Mouse (Mus musculus): ENCODE measurements around the gene Mfsd11. TPM values are rescaled to one million over a fixed set of nuclear protein-coding genes. Genes with fewer than 3 reads are reported as not detected.

Mfsd11 gene
- polyA plus RNA-seq, 1 experiment, result 26.4 TPM

DNA sequence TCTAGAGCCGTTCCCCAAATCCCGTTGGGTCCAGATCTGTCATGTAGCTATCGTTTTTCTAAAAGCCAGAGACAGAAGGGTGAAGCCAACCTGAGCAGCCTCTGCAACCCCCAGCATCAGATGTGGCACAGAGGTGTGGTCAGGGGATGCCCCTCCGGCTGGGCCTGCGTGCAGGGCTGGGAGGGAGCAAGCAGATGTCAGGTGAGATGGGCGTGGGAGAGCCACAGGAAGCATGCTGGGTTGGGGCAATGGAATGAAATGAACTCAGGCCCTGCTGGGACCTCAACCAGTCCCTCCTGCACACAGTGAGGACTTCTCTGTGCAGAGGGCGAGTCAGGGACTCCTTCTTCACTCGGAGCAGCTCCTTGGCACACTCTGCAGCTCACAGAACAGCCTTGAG is 42.7 kb upstream of the Mfsd11 start:
- Histone ChIP-seq H3K27ac (ENCODE audit: control insufficient read depth, insufficient read depth, low read depth, low read length, poor library complexity) (no peak overlapping the region), H3K4me1 (ENCODE audit: control insufficient read depth, insufficient read depth, low read length) (no peaks in the 10 kb centered on the region), H3K4me3 (replicated peaks; ENCODE audit: control insufficient read depth, low read depth, low read length) (no peak overlapping the region)
- TF ChIP-seq POLR2A (IDR thresholded peaks at IDR 0.05; ENCODE audit: borderline replicate concordance, control insufficient read depth, low read depth, low read length), result no peak
- no peak for TF ChIP-seq CTCF (IDR thresholded peaks at IDR 0.05; ENCODE audit: control insufficient read depth, insufficient read depth, low read length)
- WGBS, result 70% methylated on average over 8 of the region's 8 CpGs

DNA sequence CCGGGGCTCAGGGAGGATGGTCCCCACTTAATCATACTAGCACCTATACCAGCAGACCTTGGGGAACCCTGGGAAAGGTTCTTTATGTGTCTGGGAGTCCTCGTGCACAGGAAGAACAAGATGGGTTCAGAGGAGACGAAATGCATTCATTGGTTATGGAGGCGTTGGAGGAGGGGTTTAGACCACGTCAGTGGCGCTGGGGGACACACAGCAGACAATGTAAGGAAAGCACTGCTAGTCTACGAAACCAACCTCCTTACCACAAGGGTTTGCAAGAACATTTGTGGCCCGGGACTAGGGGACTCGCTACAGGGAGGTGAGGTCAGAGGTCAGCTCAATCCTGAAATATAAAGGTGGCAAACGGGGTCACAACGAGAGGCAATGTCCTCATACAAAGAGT is 41.7 kb upstream of the Mfsd11 start:
- no peak for TF ChIP-seq CTCF (IDR thresholded peaks at IDR 0.05; ENCODE audit: control insufficient read depth, insufficient read depth, low read length)
- H3K27ac ChIP-seq (ENCODE audit: control insufficient read depth, insufficient read depth, low read depth, low read length, poor library complexity), result no peak overlapping the region
- WGBS, result 73% methylated on average over 11 of the region's 11 CpGs
- H3K4me3 ChIP-seq (replicated peaks; ENCODE audit: control insufficient read depth, low read depth, low read length), result no peak overlapping the region
- no peaks in the 10 kb centered on the region for H3K4me1 ChIP-seq (ENCODE audit: control insufficient read depth, insufficient read depth, low read length)

DNA sequence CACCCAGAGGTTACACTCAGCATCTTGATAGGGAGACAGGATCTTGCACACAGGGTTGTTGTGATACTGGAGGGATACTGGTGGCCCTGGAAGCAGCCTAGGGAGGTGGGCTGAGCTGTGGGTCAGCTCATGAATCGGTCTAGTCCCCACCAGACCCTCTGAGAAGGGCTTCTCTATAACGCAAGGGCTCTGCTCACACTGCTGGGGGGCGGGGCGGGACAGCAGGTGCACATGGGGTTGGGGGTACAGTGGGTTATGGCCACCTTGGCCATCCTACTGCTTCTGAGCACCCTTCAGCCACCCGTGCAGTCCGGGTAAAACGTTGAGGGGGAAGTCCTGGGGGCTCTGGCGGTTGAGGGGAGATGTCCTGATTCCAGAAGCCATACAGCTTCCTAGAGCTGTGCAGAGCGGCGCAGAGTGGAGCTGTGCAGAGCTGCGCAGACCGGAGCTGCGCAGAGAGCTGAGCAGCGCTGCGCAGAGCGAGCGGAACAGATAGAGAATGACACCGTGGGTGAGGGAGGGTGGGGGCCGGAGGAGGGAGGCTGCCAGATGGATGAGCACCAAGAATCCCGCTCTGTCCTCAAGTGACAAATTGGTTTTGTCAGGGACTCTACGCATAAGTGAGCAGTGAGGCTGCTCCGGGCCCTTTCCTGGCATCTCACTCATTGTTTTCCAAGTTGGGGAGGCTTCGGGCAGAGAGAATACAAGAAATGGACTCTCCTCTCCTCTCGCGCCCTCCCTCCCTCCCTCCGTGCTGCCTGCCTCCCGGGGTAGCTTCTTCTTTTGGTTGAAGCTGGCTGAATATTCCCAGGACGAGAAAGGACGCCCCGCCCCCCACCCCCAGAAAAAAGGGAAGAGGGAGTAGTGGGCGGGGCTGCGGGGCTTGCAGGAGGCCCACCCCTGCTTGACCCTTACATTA is 41.0 kb upstream of the Mfsd11 start:
- Histone ChIP-seq H3K27ac (ENCODE audit: control insufficient read depth, insufficient read depth, low read depth, low read length, poor library complexity) (no peak overlapping the region), H3K4me3 (replicated peaks; ENCODE audit: control insufficient read depth, low read depth, low read length) (no peak overlapping the region), H3K4me1 (ENCODE audit: control insufficient read depth, insufficient read depth, low read length) (no peaks in the 10 kb centered on the region)
- TF ChIP-seq CTCF (IDR thresholded peaks at IDR 0.05; ENCODE audit: control insufficient read depth, insufficient read depth, low read length), result no peak
- WGBS, result 10% methylated on average over 32 of the region's 32 CpGs

DNA sequence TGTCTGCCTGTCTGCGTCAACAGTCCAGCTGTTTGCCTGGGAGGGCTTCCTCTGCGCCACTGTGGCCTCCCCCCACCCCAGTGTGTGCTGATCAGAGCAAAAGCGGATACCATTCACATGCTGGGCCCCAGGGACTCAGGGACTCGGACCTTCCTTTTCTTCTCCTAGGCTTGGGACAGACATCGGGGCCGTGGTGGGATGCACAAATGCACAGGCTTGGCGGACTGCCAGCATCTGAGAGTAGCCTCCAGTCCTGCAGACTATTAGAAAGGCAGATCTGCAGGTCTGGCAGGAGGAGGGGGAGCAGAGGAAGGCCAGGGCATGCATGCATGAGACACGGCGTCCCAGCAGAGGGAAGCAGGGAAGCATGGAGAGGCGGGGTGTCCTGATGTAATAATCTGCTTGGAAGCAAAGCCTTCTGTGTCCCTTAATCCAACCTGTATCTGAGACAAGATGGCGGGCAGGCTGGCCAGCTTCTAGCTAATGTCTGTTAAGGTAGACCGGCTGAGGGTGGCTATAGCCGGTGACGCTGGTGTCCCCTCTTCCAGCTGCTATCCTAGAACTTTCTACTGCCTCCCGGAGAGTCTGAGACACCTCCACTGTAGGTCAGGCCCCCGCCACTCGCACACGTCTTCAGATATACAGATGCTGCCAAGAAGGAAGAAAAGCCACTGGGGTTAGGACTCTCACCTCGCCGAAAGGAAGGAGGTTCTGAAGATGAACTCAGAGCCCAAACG is 39.3 kb upstream of the Mfsd11 start:
- H3K4me3 ChIP-seq (replicated peaks; ENCODE audit: control insufficient read depth, low read depth, low read length), result no peak overlapping the region
- H3K27ac ChIP-seq (ENCODE audit: control insufficient read depth, insufficient read depth, low read depth, low read length, poor library complexity), result no peak overlapping the region
- TF ChIP-seq CTCF (IDR thresholded peaks at IDR 0.05; ENCODE audit: control insufficient read depth, insufficient read depth, low read length), result no peak
- TF ChIP-seq POLR2A (IDR thresholded peaks at IDR 0.05; ENCODE audit: borderline replicate concordance, control insufficient read depth, low read depth, low read length), result no peak
- no peaks in the 10 kb centered on the region for H3K4me1 ChIP-seq (ENCODE audit: control insufficient read depth, insufficient read depth, low read length)
- WGBS, result 78% methylated on average over 21 of the region's 21 CpGs

DNA sequence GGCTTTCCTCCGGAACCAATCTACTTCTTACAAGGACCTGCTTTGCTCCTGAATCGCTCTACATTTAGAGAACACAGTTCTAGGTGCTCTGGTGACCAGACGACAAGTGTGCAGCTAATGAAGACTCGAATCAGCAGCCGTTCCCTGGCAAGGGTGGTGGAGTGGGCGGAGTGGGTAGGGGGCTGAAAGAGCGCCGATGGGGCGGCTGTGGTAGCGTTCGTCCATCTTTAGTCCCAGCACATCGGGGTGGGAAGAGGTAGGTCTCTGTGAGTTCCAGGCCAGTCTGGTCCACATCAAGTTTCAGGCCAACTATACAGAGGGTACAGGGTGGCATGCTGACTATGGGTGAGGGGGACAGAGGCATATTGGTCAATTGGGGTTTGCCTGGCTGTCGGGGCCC is 38.6 kb upstream of the Mfsd11 start:
- Histone ChIP-seq H3K4me1 (ENCODE audit: control insufficient read depth, insufficient read depth, low read length) (no peaks in the 10 kb centered on the region), H3K4me3 (replicated peaks; ENCODE audit: control insufficient read depth, low read depth, low read length) (no peak overlapping the region), H3K27ac (ENCODE audit: control insufficient read depth, insufficient read depth, low read depth, low read length, poor library complexity) (no peak overlapping the region)
- TF ChIP-seq POLR2A (IDR thresholded peaks at IDR 0.05; ENCODE audit: borderline replicate concordance, control insufficient read depth, low read depth, low read length) (no peak), CTCF (IDR thresholded peaks at IDR 0.05; ENCODE audit: control insufficient read depth, insufficient read depth, low read length) (no peak)
- 92% methylated on average over 13 of the region's 13 CpGs for WGBS

DNA sequence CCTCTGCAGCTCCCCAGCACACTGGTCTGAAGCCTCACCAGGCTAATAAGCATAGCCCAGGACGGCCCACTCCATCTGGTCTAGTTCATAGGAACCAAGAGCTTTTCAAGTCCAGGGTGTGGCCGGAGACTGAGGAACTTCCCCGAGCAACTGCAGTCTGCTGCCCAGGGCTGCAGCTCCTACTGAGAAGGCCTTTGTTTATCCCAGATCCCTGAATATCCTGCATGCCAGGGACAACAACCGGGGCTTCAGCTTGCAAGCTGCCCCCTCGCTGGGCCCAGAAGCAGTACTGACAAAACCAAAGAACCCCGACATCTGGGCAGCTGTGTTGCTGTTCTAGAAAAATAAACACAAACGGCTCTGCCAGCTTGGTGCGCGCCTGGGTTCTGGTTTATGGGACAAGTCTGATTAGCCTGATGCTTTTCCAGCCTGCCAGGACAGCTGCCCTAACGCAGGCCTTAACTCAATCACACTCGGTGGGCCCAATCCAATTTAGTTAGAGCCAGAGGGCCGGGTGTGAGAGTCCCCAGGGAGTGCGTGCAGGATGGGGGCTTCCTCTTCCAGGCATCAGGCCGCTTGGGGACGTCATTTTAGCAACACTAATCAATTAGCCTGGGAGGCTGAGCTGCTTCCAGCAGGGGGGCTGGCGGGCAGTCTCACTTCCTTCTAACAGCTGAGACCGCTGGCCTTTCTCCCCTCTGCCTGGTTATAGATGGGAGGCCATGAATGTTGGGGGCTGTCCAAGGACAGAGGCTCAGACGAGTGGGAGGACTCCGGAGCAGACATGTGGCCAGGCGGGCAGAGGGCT is 38.0 kb upstream of the Mfsd11 start:
- TF ChIP-seq CTCF (IDR thresholded peaks at IDR 0.05; ENCODE audit: control insufficient read depth, insufficient read depth, low read length) (no peak), POLR2A (IDR thresholded peaks at IDR 0.05; ENCODE audit: borderline replicate concordance, control insufficient read depth, low read depth, low read length) (no peak)
- Histone ChIP-seq H3K4me3 (replicated peaks; ENCODE audit: control insufficient read depth, low read depth, low read length) (no peak overlapping the region), H3K27ac (ENCODE audit: control insufficient read depth, insufficient read depth, low read depth, low read length, poor library complexity) (no peak overlapping the region), H3K4me1 (ENCODE audit: control insufficient read depth, insufficient read depth, low read length) (no peaks in the 10 kb centered on the region)
- WGBS, result 67% methylated on average over 20 of the region's 20 CpGs

DNA sequence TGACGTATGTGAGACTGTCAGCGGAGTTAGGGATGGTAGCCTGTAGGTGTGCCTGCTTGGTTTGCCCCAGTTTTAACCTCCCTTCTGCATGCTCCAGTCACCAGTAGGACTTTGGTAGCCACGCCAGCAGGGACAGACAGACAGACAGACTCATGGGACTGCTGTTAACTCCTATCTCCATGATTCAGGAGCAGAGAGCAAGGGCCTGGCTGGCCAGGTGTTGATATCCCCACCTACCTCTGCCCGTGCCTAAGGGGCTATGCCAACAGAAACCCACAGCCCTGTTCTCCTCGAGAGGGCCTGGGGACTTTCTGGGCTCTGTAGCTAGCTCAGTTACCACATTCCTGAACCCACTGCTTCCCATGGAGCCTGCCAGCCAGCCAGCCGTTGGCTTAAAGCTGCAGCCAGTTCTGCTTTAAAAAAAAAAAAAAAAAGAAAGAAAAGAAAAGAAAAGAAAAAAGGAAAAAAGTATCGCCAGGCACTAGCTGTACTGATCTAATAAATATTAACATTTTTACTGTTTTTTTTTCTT is 37.3 kb upstream of the Mfsd11 start:
- no peak overlapping the region for H3K4me3 ChIP-seq (replicated peaks; ENCODE audit: control insufficient read depth, low read depth, low read length)
- H3K27ac ChIP-seq (ENCODE audit: control insufficient read depth, insufficient read depth, low read depth, low read length, poor library complexity), result no peak overlapping the region
- no peak for TF ChIP-seq POLR2A (IDR thresholded peaks at IDR 0.05; ENCODE audit: borderline replicate concordance, control insufficient read depth, low read depth, low read length)
- no peak for TF ChIP-seq CTCF (IDR thresholded peaks at IDR 0.05; ENCODE audit: control insufficient read depth, insufficient read depth, low read length)
- WGBS, result 67% methylated on average over 7 of the region's 7 CpGs
- no peaks in the 10 kb centered on the region for H3K4me1 ChIP-seq (ENCODE audit: control insufficient read depth, insufficient read depth, low read length)

DNA sequence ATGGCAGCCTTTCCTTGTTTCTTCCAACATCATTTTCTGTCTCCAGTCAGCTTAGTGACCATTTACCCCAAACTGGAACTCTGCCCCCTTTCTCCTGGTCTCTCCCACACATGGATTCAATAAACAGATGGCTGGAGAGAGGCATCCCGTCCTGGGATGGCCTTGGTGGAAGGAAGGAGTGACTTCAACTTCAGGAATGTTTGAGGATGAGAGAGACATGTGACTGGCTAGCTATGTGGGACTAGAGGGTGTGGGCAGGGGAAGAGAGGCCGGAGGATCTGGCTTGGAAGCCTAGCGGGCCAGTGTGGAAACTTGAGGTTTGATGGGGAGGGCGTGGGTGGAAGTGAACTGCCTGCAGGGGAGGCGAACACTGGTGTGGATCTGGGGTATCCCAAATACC is 35.5 kb upstream of the Mfsd11 start:
- TF ChIP-seq CTCF (IDR thresholded peaks at IDR 0.05; ENCODE audit: control insufficient read depth, insufficient read depth, low read length) (no peak), POLR2A (IDR thresholded peaks at IDR 0.05; ENCODE audit: borderline replicate concordance, control insufficient read depth, low read depth, low read length) (no peak)
- WGBS, result 87% methylated on average over 5 of the region's 5 CpGs
- no peaks in the 10 kb centered on the region for H3K4me1 ChIP-seq (ENCODE audit: control insufficient read depth, insufficient read depth, low read length)
- no peak overlapping the region for H3K27ac ChIP-seq (ENCODE audit: control insufficient read depth, insufficient read depth, low read depth, low read length, poor library complexity)
- H3K4me3 ChIP-seq (replicated peaks; ENCODE audit: control insufficient read depth, low read depth, low read length), result no peak overlapping the region
